Mouse (Mus musculus): ENCODE data around the gene Nop53. TPM values are rescaled to one million over a fixed set of nuclear protein-coding genes. Genes with fewer than 3 reads are reported as not detected.
A peak's percentile ranks its signal among the peaks of the same experiment; 100 is the strongest.

The Nop53 gene
- polyA plus RNA-seq, 1 experiment from 2014 or later: 109 TPM

- H3K4me2 ChIP-seq (replicated peaks; ENCODE audit: low read depth): no peak overlapping the region
- no peak for TF ChIP-seq CTCF (IDR thresholded peaks at IDR 0.05; ENCODE audit: low read depth)
- H3K36me3 ChIP-seq (ENCODE audit: control insufficient read depth, insufficient read depth): peaks cover 15% of the 10 kb centered on the region
- no peaks in the 10 kb centered on the region for H3K27me3 ChIP-seq (replicated peaks; ENCODE audit: control insufficient read depth, insufficient read depth, low read length)
- H3K9ac ChIP-seq (ENCODE audit: low read depth, low read length): no peak overlapping the region
- no peaks in the 10 kb centered on the region for H3K9me3 ChIP-seq (ENCODE audit: control insufficient read depth)
- H3K27ac ChIP-seq (ENCODE audit: low read depth, low read length): no peak overlapping the region
- no peak overlapping the region for H3K4me3 ChIP-seq (ENCODE audit: low read depth, low read length)
- 87% methylated on average over 8 of the region's 8 CpGs for WGBS
- peaks cover 8% of the 10 kb centered on the region; the same call in 1 of the 2 replicates for H3K4me1 ChIP-seq (replicated peaks; ENCODE audit: control insufficient read depth, insufficient read depth, low read length)
- ATAC-seq: no peak
These were observed 22.4 kb upstream of the Nop53 start for GRCm38 (mm10) chr7:15968322-15968721.

DNA sequence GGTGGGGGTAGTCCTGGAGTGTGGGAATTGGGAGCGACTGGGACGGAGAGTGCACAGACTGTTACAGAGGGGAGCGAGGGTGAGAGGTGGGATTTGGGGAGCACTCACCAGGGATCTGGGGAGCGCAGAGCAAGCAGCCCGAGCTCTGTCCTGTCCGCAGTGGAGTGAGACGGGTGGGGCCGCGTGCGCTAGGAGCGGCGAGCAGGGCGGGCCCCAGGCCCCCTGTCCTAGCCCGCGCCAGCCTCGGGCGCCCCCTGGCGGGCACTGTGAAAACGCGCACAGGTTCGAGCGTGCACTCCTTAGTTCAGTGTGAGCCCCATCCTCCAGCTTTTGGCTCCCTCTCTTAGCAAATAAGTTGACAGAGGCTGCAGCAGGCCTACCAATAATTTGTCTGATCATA, 21.4 kb upstream of the Nop53 start, which contains the start of gene Ehd2:
Gene Ehd2, minus strand, starts transcription at position 256 of the 400 bp plus-strand sequence.
- Histone ChIP-seq H3K4me1 (replicated peaks; ENCODE audit: control insufficient read depth, insufficient read depth, low read length) (peaks cover 8% of the 10 kb centered on the region; the same call in 1 of the 2 replicates), H3K27ac (ENCODE audit: low read depth, low read length) (no peak within 1 kb of the TSS), H3K9me3 (ENCODE audit: control insufficient read depth) (no peaks in the 10 kb centered on the region), H3K4me2 (replicated peaks; ENCODE audit: low read depth) (peak within 1 kb of the TSS; percentile 57), H3K27me3 (replicated peaks; ENCODE audit: control insufficient read depth, insufficient read depth, low read length) (no peaks in the 10 kb centered on the region), H3K9ac (ENCODE audit: low read depth, low read length) (peak within 1 kb of the TSS; percentile 53; the same call in 1 of the 2 replicates), H3K36me3 (ENCODE audit: control insufficient read depth, insufficient read depth) (peaks cover 12% of the 10 kb centered on the region), H3K4me3 (ENCODE audit: low read depth, low read length) (peak within 1 kb of the TSS; percentile 44)
- TF ChIP-seq CTCF (IDR thresholded peaks at IDR 0.05; ENCODE audit: low read depth): peak; percentile 97
- WGBS: 2% methylated on average over 19 of the region's 22 CpGs
- ATAC-seq: peak; percentile 67

- Histone ChIP-seq H3K4me2 (replicated peaks; ENCODE audit: low read depth) (peak overlapping the region; percentile 57), H3K9ac (ENCODE audit: low read depth, low read length) (no peak overlapping the region), H3K4me1 (replicated peaks; ENCODE audit: control insufficient read depth, insufficient read depth, low read length) (peaks cover 8% of the 10 kb centered on the region; the same call in 1 of the 2 replicates), H3K9me3 (ENCODE audit: control insufficient read depth) (no peaks in the 10 kb centered on the region), H3K36me3 (ENCODE audit: control insufficient read depth, insufficient read depth) (peaks cover 4% of the 10 kb centered on the region; the same call in 1 of the 2 replicates), H3K27ac (ENCODE audit: low read depth, low read length) (no peak overlapping the region), H3K4me3 (ENCODE audit: low read depth, low read length) (peak overlapping the region; percentile 44), H3K27me3 (replicated peaks; ENCODE audit: control insufficient read depth, insufficient read depth, low read length) (no peaks in the 10 kb centered on the region)
- ATAC-seq: no peak
- WGBS: 70% methylated on average over 3 of the region's 3 CpGs
- no peak for TF ChIP-seq CTCF (IDR thresholded peaks at IDR 0.05; ENCODE audit: low read depth)
These were observed 20.6 kb upstream of the Nop53 start for GRCm38 (mm10) chr7:15966489-15966888.

DNA sequence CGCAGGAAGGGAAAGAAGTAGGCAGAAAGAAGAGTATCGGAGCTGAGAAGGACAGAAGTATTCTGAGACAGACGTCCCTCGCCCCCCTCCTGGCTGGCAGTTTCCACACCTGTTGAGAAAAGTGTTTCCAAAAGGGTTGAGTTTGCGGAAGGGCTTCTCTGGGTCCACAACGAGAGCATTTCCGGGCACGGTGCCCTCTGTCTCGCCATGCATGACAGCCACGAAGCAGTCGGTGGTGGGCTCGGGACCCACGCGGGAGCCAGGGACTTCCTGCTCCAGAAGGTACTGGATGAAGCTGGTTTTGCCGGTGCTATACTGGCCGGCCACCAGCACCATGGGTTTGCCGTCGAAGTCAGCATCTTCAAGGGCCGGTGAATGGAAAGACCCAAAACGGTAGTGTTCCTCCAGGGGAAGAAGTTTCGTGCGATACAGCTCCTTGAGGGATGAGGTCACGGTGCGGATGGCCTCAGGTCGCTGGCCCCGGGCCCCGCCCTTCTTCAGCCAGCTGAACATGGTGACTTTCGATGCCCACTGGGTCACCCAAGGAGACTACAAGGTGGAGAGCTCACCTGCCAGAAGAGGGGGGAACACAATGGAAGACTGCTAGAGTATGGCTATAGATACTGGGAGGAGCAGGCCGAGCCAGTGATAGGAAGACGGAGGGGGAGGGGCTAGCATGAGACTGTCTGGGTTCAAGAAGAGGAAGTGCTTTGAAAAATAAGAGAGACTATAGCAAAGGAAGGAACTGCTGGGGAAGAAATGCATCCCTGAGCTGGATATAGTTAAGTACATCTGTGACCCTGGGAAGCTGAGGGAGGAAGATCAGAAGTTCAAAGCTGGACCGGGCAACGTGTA, 18.2 kb upstream of the Nop53 start:
- no peak overlapping the region for H3K4me3 ChIP-seq (ENCODE audit: low read depth, low read length)

DNA sequence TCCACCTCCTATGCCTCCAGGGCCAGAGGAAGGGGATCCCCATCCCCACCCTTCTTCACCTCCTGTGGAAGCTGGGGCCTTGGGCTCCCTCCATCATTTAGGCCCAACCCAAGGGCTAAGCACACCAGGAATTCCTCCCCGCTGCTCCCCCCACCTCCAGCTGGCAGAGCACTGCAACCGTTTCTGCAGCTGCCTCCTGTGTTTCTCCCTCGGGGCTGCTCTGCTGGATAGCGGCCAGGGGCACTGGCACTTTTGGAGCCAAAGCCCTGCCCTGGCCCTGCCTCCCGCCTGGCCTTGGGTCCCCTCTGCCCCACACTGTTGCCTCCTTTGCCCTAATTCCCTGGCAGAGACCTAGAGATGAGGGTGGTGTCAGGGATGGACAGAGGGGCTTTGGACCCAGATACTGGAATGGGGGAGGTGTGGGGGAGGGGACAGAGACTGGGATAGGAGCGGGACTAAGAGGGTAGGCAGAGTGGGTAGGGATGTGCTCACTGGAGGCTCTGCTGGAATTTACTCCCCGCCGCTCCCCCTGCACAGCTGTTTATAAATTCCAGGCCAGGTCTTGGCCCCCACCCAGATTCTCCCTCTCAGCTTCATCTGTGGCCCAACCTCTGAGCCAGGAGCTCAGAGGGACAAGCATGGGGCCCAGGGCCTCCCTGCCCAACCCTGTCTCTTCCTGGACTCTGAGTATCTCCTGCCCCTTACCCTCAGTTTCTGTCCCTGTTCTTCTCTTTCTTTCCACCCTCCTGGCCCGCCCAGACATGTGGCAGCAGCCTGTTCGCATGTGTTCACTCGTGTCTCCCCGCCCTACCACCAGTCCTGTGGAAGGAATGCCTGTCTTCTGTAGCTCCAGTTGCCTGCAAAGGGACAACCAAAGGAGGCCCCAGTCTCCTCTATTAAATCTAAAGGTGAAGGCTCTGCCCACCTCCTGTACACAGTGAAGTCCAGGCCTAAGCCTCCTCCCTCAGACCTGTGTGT, 16.7 kb upstream of the Nop53 start:
- Histone ChIP-seq H3K27ac (ENCODE audit: low read depth, low read length) (peak overlapping the region; percentile 75), H3K27me3 (replicated peaks; ENCODE audit: control insufficient read depth, insufficient read depth, low read length) (no peaks in the 10 kb centered on the region), H3K4me2 (replicated peaks; ENCODE audit: low read depth) (0 out of 2 replicates have a peak overlapping the region, but pooled peaks have one; percentile 27), H3K36me3 (ENCODE audit: control insufficient read depth, insufficient read depth) (peaks cover 9% of the 10 kb centered on the region; the same call in 1 of the 2 replicates), H3K4me3 (ENCODE audit: low read depth, low read length) (no peak overlapping the region), H3K9ac (ENCODE audit: low read depth, low read length) (no peak overlapping the region), H3K9me3 (ENCODE audit: control insufficient read depth) (no peaks in the 10 kb centered on the region), H3K4me1 (replicated peaks; ENCODE audit: control insufficient read depth, insufficient read depth, low read length) (peaks cover 8% of the 10 kb centered on the region; the same call in 1 of the 2 replicates)
- ATAC-seq: peak; percentile 49; the same call in 1 of the 2 replicates
- 31% methylated on average over 12 of the region's 12 CpGs for WGBS
- TF ChIP-seq CTCF (IDR thresholded peaks at IDR 0.05; ENCODE audit: low read depth): no peak

More for the DNA sequence above, 18.2 kb upstream of the Nop53 start:
- H3K9me3 ChIP-seq (ENCODE audit: control insufficient read depth): no peaks in the 10 kb centered on the region
- 0 out of 2 replicates have a peak overlapping the region, but pooled peaks have one; percentile 75 for H3K27ac ChIP-seq (ENCODE audit: low read depth, low read length)
- H3K36me3 ChIP-seq (ENCODE audit: control insufficient read depth, insufficient read depth): peaks cover 7% of the 10 kb centered on the region; the same call in 1 of the 2 replicates
- 75% methylated on average over 32 of the region's 32 CpGs for WGBS
- no peaks in the 10 kb centered on the region for H3K27me3 ChIP-seq (replicated peaks; ENCODE audit: control insufficient read depth, insufficient read depth, low read length)
- TF ChIP-seq CTCF (IDR thresholded peaks at IDR 0.05; ENCODE audit: low read depth): no peak
- H3K4me1 ChIP-seq (replicated peaks; ENCODE audit: control insufficient read depth, insufficient read depth, low read length): peaks cover 8% of the 10 kb centered on the region; the same call in 1 of the 2 replicates
- peak overlapping the region; percentile 9; the same call in 1 of the 2 replicates for H3K4me2 ChIP-seq (replicated peaks; ENCODE audit: low read depth)
- no peak for ATAC-seq
- no peak overlapping the region for H3K9ac ChIP-seq (ENCODE audit: low read depth, low read length)

All from intestine, postnatal 0 days (tissue).